Mouse (Mus musculus) B cell, adult 2 months (primary cell): ENCODE measurements around the gene Ccdc122.
"Not testable (repeated sequence)": the region's sequence is repeated elsewhere in the genome, so short reads cannot be mapped to it uniquely, and the experiment has no call there.

Experiments
- DNase-seq, 2 experiments: peaks; one replicate each; pipeline ENCODE4 v3.0.0; 2022

Gene Ccdc122

DNA sequence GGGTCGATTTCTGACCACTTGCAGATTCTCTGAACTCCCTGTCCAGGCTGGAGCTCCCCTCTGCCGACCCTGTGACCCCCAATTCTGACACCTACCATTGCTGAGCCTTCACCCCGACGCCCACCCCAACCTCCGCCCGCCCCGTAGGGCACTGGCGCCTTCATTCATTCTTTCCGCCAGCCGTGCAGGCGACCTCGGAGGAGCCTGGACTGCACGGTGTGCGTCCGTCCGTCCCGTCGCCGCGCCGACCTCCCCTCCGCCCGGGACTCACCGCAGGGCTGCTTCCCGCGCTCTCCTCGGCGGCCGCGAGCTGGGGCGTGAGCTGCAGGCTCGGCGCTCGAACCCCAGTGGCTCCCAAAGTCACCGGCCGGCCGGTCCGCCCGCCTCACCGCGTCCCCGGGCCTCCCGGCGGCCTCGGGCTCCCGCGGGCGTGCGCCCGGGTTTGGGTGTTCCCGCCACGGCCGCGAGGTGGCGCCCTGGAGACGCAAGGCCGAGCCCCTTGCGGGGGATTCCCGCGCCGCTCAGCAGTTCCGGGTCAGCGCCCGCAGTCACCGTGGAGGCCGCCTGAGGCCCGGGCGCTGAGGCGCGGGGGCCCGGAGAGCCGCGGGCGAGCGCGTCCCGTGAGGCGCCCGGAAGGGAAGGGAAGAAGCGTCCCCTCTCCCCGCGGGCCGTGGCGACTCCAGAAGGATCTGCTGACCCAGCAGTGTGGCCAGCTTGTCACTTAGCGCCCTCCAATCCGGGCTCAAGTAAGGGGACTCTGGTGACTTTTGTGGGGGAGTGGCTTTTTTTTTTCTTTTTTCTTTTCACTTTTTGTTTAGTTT is at the start of gene Ccdc122, which contains the start of gene Lacc1:
Gene Ccdc122, plus strand, starts transcription at position 547 of the 821 bp plus-strand sequence.
Gene Lacc1, minus strand, starts transcription at position 679 of the 821 bp plus-strand sequence.
- peak; percentile 94 to 95 for DNase-seq

DNA sequence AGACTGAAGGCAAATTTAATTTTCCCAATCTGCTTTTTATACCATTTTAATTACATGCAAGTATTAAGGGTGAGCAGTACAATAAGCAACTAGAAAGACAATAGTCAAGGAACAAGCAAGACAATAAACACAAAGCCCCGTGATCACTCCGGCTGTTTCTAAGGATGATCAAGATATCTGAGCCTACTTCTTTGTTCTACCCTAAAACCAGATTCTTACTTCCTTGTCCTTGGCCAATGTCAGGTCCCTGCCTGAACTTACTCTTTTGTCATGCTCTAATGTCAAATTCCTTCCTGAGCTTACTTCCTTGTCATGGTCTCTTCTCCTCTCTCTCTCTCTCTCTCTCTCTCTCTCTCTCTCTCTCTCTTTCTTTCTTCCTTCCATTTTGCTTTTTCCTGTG is 46.2 kb upstream of the Ccdc122 start:
- DNase-seq = not testable (repeated sequence)

DNA sequence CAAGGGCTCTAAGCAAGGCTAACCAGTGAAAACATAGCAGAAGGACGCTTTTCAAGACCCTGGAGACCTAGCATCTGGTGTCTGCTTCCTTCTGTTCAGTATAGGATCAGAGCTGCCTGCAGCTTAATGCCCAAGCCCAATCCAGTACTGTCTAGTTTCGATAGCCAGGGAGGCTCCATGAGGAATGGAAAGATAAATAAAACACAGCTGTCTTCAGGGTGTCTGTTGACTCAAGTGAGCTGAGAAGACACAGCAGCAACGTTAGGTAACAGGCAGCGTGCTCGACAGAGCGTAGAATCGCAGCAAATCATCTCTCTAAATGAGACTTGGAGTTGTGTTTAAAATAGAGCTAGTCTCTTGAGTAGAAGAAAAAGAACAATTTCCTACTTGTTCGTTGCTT is 31.8 kb upstream of the Ccdc122 start:
- no peak for DNase-seq

DNA sequence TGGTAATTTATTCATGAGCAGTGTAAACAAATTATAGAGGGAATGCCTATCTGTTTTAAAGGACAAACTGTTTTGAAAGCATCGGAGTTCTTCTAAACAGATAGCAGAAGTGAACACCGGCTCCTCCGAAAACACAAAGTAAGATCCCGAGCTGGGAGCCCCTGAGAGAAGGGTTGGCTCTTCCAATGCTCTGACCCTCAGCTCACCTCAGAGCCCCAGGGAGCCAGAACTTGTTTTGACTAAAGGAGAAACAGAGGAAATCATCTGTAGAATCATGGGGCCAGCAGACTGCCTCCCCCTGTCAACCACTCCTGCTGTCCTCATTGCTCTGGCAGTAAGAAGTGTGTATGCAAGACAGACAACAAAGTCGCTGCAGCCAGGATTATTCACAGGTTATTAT is 31.0 kb upstream of the Ccdc122 start:
- no peak for DNase-seq

DNA sequence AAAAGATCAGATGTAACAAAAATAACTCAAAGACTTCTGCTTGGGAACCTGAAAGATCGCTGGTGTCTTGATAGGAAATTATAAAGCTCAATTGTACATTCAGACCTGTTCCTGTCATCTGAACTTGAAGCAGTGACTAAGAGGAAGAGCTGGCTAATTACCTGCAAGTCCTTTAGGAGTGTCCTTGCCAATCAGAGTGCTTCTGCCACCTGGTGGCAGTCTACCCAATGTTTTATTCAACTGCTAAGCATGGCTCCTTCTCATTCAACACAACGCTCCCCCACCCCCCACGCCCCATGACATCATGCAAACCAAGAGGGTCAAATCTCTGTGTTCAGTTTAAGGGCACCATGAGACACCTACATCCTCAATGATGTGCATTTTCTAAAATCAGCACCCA is 28.3 kb upstream of the Ccdc122 start:
- DNase-seq = peak; percentile 61 to 69

DNA sequence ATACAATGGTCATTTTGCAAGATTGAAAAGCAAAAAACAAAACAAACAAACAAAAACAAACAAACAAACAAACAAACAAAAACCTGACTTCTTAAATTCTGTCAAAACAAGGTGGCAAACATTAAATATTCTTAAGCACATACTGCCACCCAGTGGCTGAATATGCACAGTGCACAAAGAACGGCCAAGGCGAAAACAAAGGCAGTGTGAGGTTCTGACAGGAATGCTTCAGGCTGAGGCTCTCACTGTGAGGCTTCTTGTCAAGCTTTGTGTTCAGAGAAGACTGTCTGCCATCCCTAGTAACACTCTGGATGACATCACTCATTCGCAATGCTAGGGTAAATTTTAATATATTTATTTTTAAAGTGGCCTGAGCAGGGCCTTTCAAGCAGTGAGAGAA is 24.8 kb upstream of the Ccdc122 start:
- DNase-seq = peak; percentile 67 to 74

DNA sequence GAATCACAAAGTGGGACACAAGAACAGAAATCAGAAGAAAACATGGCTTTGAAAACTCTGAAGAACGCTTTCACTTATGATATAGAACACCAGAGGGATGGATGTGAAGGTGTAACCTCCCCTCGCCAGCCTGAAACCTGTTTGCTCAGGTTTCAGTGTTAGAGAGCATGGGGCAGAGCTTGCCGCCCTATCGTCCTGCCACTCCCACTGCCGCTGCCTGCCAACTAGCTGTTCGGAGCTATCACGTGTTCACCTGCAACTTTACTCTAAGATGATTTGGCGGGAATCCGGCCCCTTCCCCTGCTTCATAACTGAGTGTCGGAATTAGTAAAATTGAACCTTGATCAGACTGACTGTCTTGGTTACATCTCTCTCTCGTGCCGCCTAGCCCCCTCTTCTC is 19.8 kb upstream of the Ccdc122 start:
- DNase-seq = not testable (repeated sequence)

DNA sequence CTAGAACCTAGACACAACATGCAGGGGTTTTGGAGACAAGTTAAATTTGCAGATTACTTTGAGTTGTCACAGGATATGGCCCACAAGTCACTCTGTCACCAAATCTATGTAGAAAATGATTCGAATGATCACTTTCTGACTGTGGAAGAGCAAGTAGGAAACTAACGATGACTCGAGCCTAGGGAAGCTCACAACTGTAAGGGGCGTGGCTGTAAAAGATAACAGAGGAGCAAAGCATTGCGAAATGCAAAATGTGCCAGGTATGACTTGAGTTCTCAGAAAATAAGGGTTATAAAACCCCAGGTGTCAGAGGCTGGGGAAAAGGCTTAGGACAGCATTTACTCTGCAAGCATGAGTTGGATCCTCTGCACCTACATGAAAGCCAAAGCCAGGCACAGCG is 19.4 kb upstream of the Ccdc122 start:
- no peak for DNase-seq

DNA sequence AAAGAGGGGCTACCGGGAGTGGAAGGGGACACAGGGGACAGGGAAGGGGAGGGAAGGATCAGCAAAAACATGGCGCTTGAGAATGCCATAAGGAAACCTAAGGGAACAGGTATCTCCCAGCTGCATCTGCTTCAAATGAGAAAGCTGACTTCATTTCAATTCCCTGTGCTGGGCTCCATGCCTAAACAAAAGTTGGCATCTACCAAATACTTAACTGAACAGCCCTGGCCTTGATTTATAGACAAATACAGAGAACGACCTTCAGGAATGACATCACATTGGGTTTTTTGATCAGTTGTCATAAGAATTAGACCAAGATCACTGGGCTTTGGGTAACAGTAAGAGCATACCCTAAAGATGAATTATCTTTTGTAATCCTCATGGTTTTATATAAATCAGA is 12.1 kb upstream of the Ccdc122 start:
- no peak for DNase-seq

DNA sequence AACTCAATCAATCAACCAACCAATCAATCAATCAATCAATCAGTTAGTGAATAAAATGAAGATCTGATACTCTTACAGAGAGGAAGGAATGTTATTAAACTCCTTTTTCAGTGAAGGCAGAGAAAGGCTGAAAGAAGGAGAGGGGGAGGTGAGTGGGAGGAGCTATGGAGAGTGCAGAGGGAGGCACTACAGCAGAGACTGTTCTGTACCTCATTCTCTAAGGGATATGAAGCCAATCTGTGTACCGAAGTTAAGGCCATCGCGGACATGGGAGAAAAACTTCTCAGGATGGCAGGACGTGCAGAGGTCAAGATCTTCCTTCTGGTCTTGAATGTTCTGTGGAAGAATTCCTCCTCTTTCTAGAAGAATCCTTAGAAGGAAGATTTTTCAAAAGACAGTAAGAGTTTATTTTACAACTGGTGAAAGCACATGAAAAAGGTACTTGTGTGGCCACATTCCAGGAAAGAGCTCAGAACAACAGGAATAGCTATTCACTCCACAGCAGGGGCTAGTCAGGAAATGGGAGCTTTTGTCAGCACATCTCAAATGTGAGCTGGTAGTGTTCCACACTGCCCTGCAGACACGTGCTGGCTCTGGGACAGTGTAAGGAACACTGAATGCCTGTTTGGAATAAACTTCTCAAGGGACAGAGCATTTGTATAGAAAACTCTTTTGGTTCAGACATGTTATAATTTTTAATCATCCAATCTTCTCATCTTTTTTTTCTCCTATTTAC is 7.1 kb upstream of the Ccdc122 start:
- no peak for DNase-seq

DNA sequence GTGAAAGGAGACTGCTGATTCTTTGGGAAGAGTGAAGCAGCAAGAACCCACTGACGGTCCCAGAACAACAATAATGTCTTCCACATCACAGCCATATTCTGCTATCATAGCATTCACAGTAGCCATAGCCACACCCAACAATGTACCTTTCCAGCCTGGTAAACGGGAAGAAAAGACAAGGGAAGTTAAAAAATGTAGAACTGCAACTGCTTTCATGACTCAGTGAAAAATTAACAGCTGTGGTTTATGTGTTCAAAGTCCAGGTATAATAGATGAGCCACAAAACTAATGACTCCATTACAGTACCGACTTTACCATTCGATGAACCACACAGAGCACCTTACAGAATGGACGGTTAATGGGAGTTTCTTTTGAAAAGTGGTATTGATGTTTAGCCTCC is 5.8 kb upstream of the Ccdc122 start:
- no peak for DNase-seq

DNA sequence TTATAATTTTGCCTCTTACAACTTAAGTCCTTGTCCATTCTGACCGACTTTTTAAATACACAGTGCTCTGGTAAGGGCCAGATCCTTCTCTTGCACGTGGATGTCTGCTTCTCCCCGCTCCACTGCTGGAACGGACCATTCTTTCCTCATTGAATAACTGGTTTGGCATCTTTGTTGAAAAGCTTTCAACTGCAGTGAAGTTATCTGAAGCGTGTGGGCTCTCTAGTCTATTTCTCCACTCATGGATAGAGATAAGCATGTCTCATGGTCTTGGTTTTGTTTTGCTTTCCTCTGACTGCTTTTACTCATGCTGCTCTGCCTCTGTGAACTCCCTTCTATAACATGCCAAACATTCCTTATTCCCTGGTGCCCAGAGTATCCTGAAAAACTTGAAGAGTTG is 4.1 kb upstream of the Ccdc122 start:
- DNase-seq = no peak

DNA sequence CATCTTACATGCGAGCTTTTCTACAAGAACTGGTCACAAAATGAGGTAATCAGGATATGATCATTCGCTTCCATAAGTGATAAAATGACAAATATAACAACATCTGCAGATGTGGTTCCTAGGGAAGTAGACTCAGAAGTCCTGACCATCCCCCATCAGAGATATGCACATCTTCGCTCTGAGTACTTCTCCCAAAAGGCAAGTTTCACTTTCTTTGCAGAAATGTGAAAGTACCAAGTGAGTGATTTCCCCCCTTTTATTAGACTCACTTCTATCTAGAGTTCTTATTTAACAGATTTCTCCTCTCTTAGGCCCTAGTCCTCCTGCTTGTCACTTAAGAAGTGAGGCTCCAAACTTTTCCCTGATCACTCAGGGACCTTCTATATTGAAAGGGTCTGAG is 3.2 kb upstream of the Ccdc122 start:
- DNase-seq = no peak

DNA sequence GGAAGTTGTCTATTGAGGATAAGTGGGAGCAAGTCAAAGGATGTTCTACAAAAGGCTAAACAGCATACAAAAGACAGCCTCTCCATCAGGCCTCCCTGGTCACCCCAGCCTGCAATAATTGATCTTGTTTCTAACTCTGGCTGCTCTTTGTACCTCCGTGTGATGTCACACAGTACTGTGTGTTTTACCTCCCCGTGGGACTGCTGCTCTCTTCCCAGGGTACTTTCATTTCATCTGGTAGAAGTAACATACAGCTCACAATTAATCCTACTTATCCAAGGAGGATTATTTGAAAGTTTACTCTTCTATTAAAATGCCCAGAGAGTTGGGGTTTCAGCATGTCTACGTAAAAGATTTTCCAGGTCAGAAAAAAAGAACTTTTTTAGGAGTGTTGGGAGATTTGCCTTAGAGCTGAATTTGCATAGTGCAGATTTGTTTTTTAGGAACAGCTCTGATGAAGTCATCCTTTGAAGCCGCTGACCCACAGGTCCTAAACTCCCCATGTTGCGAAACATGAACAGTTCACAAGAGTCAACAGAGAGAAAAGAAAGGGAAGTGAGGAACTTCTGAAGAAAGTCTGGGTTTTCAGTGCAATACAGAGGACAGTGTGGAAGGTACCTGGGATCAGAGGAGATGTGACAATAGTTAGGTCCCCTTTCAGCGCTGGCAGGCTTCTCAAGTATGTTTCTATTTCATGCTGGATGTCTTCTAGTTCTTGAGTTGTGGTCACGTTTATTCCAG is 2.2 kb upstream of the Ccdc122 start:
- DNase-seq = peak; percentile 12 to 14

DNA sequence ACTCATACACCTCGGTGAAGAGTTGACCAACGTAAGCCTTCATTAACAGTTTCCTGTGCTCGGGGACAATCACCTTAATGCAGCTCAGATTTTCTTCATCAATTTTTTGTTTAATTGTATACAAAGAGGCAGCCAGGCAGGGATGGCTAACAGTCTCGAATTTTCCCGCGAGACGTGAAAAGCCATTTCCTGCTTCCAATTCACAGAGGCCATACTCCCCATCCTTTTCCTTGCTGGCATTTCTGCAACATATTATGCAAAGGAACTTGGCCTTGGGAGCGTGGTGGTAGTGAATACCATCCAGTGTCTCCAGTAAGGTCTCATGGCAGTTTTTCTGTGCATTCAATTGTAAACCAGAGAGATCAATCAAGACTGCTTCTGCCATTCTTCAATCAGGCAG is 1.6 kb upstream of the Ccdc122 start:
- DNase-seq = no peak

DNA sequence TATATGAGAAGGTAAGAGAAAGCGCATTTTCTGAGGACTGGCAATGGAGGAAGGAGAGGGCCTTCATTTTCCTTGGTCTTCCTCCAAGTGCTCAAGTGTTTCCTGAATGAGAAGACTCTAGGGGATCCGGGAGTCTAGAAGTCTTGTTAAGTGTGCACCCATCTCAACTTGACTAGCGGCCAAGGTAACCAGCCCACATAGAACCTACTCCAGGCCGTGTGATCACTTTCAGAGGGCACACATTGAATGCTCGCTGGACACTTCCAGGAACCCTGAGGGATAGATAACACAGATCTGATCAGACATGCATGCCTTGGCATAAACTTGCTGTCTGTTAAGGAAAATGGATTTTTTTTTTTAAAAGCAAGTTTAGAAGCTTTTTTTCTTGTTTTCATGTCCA is 758 bp downstream of the Ccdc122 start:
- DNase-seq = no peak

DNA sequence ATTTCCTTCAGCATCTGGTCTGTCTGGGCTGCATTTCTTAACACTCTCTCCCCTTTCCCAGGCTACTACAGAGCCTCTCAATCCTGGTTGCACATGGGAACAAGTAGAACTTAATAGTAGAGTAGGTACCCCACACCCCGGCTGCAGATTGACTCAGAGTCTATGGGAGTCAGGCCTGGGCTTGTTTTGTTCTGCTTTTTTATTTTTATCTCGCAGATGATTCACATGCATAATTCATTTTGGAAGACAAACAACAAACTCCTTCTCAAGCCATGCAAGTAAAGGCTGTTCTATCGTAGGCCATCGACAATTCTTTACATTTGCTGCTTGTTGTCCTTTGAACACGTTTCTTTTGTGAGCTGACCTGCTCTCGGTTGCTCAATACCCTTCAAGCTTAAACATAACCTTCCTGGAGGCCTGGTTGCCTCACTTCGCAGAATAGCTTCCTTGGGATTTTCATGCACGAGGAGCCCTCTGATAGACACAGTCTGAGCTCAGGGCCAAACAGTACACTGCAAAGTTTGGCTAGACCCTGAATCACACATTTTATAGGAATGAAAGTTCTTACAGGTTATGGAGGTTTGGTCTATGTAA is 1.4 kb downstream of the Ccdc122 start:
- peak; percentile 12 to 25 for DNase-seq

DNA sequence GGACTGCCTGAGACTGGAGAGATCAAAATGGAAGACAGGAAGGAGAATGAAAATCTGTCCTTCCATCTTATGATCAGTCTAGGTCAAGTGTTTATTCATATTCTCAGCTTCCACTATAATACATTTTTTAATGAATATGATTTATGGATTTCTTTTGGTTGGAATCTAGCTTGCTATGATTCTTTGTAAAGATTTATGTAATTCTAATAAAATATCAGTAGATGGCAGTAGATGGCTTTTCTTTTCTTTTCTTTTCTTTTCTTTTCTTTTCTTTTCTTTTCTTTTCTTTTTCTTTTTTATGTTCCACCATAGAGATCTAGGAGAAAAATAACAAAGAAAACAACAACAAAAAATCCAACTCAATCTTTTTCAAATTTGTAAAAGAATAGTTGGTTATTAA is 16.7 kb downstream of the Ccdc122 start:
- no peak for DNase-seq

DNA sequence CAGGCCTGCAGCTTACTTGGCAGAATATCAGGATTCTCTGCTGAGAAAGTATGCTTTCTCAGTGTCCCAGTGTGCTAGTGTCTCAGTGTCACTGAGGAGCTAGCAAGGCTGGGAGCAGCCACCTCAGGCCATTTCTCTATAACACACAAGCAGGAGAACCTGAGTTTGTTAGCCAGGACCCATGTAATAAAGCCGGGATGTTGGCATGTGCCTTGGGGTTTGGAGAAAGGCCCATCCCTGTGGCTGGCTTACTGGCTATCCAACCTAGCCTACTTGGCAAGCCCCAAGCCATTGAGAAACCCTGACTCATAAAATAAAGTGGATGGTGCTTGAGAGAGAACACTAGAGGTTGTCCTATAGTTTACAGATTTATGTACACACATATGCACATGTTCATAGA is 32.8 kb downstream of the Ccdc122 start:
- no peak for DNase-seq

DNA sequence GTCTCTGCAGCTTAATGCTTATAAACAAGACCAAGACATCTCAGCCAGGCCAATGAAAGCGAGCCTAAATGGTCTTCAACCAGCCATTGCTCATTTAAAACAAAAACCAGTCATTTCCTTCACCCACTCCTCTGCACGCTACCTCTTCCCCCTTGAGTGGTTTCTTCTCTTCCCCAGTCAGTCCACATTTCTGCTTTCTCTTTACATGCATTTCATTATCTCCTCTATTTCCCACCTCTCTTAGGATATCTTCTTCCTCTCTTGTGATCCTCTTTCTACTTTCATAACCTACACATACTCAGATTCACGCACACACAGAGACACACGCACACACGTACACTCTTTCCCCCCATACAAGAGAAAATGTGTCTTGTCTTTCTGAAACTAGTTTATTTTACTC is 44.7 kb downstream of the Ccdc122 start:
- no peak for DNase-seq

DNA sequence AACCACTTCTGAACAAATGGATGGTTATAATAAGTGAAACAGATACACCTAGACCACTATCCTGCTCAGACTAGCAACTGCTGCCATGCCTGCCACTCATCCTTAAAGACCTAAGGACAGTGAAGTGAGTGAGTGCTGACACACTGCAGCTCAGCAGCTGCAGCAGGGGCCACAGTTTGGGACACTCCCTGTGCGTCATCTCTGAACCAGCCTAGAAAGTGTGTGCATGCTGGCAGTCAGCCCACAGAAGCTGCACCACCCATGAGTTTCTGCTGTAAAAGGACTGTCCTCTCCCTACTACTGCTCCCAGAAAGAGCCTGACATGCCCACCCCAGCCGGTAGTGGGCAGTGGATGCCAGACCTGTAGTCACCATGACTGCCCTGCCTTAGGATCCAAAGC is 63.7 kb downstream of the Ccdc122 start:
- no peak for DNase-seq

DNA sequence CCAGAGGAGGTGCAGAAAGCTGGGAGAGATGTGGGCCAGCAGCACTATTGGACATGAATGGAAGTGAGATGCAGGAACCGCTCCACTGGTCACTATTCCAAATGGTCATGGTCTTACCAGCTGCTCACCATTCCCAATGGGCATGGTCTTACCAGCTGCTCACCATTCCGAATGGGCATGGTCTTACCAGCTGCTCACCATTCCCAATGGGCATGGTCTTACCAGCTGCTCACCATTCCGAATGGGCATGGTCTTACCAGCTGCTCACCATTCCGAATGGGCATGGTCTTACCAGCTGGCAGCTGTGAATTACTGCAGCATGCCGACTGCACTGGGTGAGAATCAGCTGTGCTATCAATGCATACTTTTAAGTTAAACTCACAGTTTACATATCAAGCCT is 74.0 kb downstream of the Ccdc122 start:
- DNase-seq = not testable (repeated sequence)

DNA sequence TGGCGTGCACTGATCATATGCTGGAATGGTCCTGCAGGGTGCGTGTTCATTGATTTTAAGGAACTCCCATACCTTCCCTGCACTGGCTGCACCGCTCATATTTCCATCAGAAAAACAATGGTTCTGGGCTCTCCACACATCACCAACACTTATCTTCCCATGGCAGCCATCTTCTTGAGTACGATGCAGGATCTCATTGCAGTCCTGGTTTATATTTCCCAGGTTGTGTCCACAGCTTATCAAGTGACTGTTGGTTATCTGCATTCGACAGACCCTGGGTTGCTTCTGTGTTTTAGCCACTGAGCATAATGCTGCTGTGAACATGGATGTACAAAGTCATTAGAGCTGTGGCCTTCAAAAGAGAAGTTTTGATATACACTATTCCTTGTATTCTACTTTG is 94.0 kb downstream of the Ccdc122 start:
- DNase-seq = no peak
